Mouse (Mus musculus): Measurements from ENCODE around the gene Sapcd1. TPM values are rescaled to one million over a fixed set of nuclear protein-coding genes. Genes with fewer than 3 reads are reported as not detected.
"Not testable (repeated sequence)": the region's sequence is repeated elsewhere in the genome, so short reads cannot be mapped to it uniquely, and the experiment has no call there.

Sapcd1 gene
- polyA plus RNA-seq, 1 experiment from 2014 or later, result 2.1 TPM

- H3K27me3 ChIP-seq (ENCODE audit: control insufficient read depth, insufficient read depth, low read length), result no peaks in the 10 kb centered on the region
- no peak overlapping the region for H3K4me2 ChIP-seq (ENCODE audit: low read depth, low read length)
- peaks cover 46% of the 10 kb centered on the region for H3K36me3 ChIP-seq (ENCODE audit: control insufficient read depth, insufficient read depth, low read length)
- 97% methylated on average over 7 of the region's 7 CpGs for WGBS
- H3K9me3 ChIP-seq (ENCODE audit: control insufficient read depth, low read length), result no peaks in the 10 kb centered on the region
- no peak overlapping the region for H3K27ac ChIP-seq (ENCODE audit: low read depth, low read length)
- no peak for ATAC-seq (ENCODE audit: low read depth)
- H3K4me1 ChIP-seq (ENCODE audit: control insufficient read depth, insufficient read depth, low read length), result peaks cover 8% of the 10 kb centered on the region
- no peak overlapping the region for H3K9ac ChIP-seq (replicated peaks; ENCODE audit: low read depth, low read length)
- no peak overlapping the region for H3K4me3 ChIP-seq (ENCODE audit: low read depth, low read length)
Observed at GRCm38 (mm10) chr17:35007387-35007991, 20.3 kb downstream of the Sapcd1 start.

DNA sequence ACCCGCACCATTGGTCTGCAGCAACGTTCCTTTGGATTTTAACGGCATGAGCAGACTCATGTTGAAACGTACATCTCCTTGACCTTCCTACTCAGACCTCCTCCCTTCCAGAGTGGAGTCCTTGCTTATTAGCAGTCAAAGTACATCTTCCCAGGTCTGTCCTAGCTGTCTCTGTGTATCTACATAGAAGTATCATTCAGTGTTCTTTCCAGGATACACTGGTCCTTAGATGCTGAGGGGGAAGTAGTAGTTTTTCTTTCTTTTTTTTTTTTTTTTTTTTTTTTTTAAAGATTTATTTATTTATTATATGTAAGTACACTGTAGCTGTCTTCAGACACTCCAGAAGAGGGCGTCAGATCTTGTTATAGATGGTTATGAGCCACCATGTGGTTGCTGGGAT is 21.9 kb downstream of the Sapcd1 start:
- peaks cover 31% of the 10 kb centered on the region for H3K36me3 ChIP-seq (ENCODE audit: control insufficient read depth, insufficient read depth, low read length)
- not testable (repeated sequence) for H3K9ac ChIP-seq (replicated peaks; ENCODE audit: low read depth, low read length); H3K4me2 ChIP-seq (ENCODE audit: low read depth, low read length); H3K27me3 ChIP-seq (ENCODE audit: control insufficient read depth, insufficient read depth, low read length); H3K27ac ChIP-seq (ENCODE audit: low read depth, low read length); ATAC-seq (ENCODE audit: low read depth); H3K4me3 ChIP-seq (ENCODE audit: low read depth, low read length); H3K9me3 ChIP-seq (ENCODE audit: control insufficient read depth, low read length)
- peaks cover 17% of the 10 kb centered on the region for H3K4me1 ChIP-seq (ENCODE audit: control insufficient read depth, insufficient read depth, low read length)
- 98% methylated on average over 4 of the region's 5 CpGs for WGBS

DNA sequence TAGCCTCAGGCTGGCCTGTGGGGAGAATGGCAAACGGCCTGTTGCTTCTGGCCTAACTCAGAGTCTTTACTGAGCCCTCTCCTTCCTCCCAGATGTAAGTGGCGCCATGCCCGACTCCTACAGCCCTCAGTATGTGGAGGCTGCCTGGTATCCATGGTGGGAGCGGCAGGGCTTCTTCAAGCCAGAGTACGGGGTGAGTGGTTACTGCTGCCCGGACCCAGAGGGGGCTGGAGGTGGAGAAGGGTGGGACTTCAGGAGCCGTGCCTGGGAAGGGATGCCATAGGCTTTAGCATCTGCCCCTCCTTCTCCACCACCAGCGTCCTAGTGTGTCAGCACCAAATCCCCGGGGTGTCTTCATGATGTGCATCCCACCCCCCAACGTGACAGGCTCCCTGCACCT is 22.7 kb downstream of the Sapcd1 start:
- Histone ChIP-seq H3K4me3 (ENCODE audit: low read depth, low read length) (no peak overlapping the region), H3K9me3 (ENCODE audit: control insufficient read depth, low read length) (no peaks in the 10 kb centered on the region), H3K4me1 (ENCODE audit: control insufficient read depth, insufficient read depth, low read length) (peaks cover 17% of the 10 kb centered on the region), H3K4me2 (ENCODE audit: low read depth, low read length) (no peak overlapping the region), H3K9ac (replicated peaks; ENCODE audit: low read depth, low read length) (no peak overlapping the region), H3K27ac (ENCODE audit: low read depth, low read length) (no peak overlapping the region), H3K36me3 (ENCODE audit: control insufficient read depth, insufficient read depth, low read length) (peaks cover 24% of the 10 kb centered on the region), H3K27me3 (ENCODE audit: control insufficient read depth, insufficient read depth, low read length) (no peaks in the 10 kb centered on the region)
- 90% methylated on average over 10 of the region's 10 CpGs for WGBS
- no peak for ATAC-seq (ENCODE audit: low read depth)

- 97% methylated on average over 17 of the region's 17 CpGs for WGBS
- Histone ChIP-seq H3K9me3 (ENCODE audit: control insufficient read depth, low read length) (no peaks in the 10 kb centered on the region), H3K4me1 (ENCODE audit: control insufficient read depth, insufficient read depth, low read length) (peaks cover 17% of the 10 kb centered on the region), H3K4me2 (ENCODE audit: low read depth, low read length) (no peak overlapping the region), H3K27ac (ENCODE audit: low read depth, low read length) (no peak overlapping the region), H3K27me3 (ENCODE audit: control insufficient read depth, insufficient read depth, low read length) (no peaks in the 10 kb centered on the region), H3K4me3 (ENCODE audit: low read depth, low read length) (no peak overlapping the region), H3K36me3 (ENCODE audit: control insufficient read depth, insufficient read depth, low read length) (peaks cover 20% of the 10 kb centered on the region; the same call in 1 of the 2 replicates), H3K9ac (replicated peaks; ENCODE audit: low read depth, low read length) (no peak overlapping the region)
- no peak for ATAC-seq (ENCODE audit: low read depth)
Observed at GRCm38 (mm10) chr17:35004075-35004717, 23.6 kb downstream of the Sapcd1 start.

DNA sequence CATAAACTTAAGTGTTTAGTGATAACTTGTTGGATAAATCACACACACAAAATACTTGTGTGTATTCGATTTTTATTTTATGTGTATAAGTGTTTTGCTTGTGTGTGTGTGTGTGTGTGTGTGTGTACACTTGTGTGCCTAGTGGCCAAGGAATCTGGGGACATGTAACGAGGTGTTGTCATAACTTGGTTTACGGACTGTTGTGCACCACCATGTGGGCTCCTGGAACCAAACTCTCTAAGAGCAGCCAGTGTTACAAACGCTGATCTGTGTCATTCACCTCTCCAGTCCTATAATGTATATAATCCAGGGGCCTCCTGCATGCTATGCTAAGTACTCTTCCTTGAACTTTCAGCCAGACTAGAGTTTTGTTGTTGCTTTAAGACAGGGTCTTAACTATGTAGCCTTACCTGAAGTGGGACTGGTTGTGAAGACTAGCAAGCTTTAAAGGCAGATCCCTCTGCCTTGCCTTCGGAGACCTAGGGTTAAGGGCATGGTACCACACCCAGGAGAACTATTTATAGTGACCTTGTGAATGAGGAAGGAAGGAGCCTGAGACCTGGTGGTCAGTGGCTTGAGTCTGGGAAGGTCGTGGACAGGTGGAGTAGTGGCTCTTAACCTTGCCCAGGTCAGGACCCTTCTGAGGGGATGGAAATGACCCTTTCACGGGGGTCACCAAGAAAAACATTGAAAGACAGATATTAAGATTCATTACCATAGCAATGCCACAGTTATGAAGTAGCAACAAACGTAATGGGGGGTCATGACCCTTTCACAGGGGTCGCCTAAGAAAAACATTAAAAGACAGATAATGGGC is 24.6 kb downstream of the Sapcd1 start:
- Histone ChIP-seq H3K27ac (ENCODE audit: low read depth, low read length) (no peak overlapping the region), H3K27me3 (ENCODE audit: control insufficient read depth, insufficient read depth, low read length) (no peaks in the 10 kb centered on the region), H3K36me3 (ENCODE audit: control insufficient read depth, insufficient read depth, low read length) (peaks cover 20% of the 10 kb centered on the region; the same call in 1 of the 2 replicates), H3K9me3 (ENCODE audit: control insufficient read depth, low read length) (no peaks in the 10 kb centered on the region), H3K4me3 (ENCODE audit: low read depth, low read length) (no peak overlapping the region), H3K4me1 (ENCODE audit: control insufficient read depth, insufficient read depth, low read length) (peaks cover 17% of the 10 kb centered on the region), H3K9ac (replicated peaks; ENCODE audit: low read depth, low read length) (no peak overlapping the region; the same call in 1 of the 2 replicates), H3K4me2 (ENCODE audit: low read depth, low read length) (no peak overlapping the region)
- ATAC-seq (ENCODE audit: low read depth), result no peak
- WGBS, result 82% methylated on average over 9 of the region's 9 CpGs

GRCm38 (mm10) chr17:35002153-35002865 is 25.5 kb downstream of the Sapcd1 start:
- H3K27ac ChIP-seq (ENCODE audit: low read depth, low read length), result no peak overlapping the region
- H3K4me3 ChIP-seq (ENCODE audit: low read depth, low read length), result peak overlapping the region; percentile 70
- H3K4me1 ChIP-seq (ENCODE audit: control insufficient read depth, insufficient read depth, low read length), result peaks cover 17% of the 10 kb centered on the region
- WGBS, result 13% methylated on average over 12 of the region's 12 CpGs
- no peaks in the 10 kb centered on the region for H3K27me3 ChIP-seq (ENCODE audit: control insufficient read depth, insufficient read depth, low read length)
- H3K9me3 ChIP-seq (ENCODE audit: control insufficient read depth, low read length), result no peaks in the 10 kb centered on the region
- H3K4me2 ChIP-seq (ENCODE audit: low read depth, low read length), result peak overlapping the region; percentile 99
- peaks cover 15% of the 10 kb centered on the region; the same call in 1 of the 2 replicates for H3K36me3 ChIP-seq (ENCODE audit: control insufficient read depth, insufficient read depth, low read length)
- no peak for ATAC-seq (ENCODE audit: low read depth)
- peak overlapping the region; percentile 91; the same call in 1 of the 2 replicates for H3K9ac ChIP-seq (replicated peaks; ENCODE audit: low read depth, low read length)

DNA sequence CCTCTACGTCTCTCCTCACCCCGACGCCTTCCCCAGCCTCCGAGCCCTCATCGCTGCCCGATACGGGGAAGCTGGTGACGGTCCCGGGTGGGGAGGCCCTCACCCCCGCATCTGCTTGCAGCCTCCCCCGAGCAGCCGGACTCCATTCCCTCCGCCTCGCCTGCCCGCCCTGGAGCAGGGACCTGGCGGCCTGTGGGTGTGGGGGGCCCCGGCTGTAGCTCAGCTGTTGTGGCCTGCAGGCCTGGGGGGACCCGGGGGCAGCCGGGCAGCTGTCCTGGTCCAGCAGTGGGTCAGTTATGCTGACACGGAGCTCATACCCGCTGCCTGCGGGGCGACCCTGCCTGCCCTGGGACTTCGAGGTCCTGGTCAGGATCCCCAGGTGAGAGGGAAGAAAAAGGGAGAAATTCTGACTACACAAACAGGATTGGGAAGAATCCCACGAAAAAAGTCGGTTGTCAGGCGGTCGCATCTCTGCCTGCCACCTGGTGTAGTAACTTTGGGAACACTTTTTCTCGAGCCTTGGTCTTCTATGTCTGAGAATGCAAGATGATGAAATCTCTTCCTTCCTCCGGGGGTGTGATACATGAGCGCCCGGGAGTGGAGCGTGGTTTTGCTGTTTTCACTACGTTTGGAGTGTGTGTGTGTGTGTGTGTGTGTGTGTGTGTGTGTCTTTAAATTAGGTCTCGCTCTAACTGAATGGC is 26.2 kb downstream of the Sapcd1 start:
- Histone ChIP-seq H3K4me3 (ENCODE audit: low read depth, low read length) (peak overlapping the region; percentile 70), H3K27me3 (ENCODE audit: control insufficient read depth, insufficient read depth, low read length) (no peaks in the 10 kb centered on the region), H3K27ac (ENCODE audit: low read depth, low read length) (peak overlapping the region; percentile 97), H3K9me3 (ENCODE audit: control insufficient read depth, low read length) (no peaks in the 10 kb centered on the region), H3K36me3 (ENCODE audit: control insufficient read depth, insufficient read depth, low read length) (peaks cover 14% of the 10 kb centered on the region; the same call in 1 of the 2 replicates), H3K9ac (replicated peaks; ENCODE audit: low read depth, low read length) (peak overlapping the region; percentile 91), H3K4me2 (ENCODE audit: low read depth, low read length) (peak overlapping the region; percentile 99), H3K4me1 (ENCODE audit: control insufficient read depth, insufficient read depth, low read length) (peaks cover 17% of the 10 kb centered on the region)
- WGBS, result under 1% methylated on average over 35 of the region's 35 CpGs
- ATAC-seq (ENCODE audit: low read depth), result no peak

- Histone ChIP-seq H3K27me3 (ENCODE audit: control insufficient read depth, insufficient read depth, low read length) (no peaks in the 10 kb centered on the region), H3K4me2 (ENCODE audit: low read depth, low read length) (peak within 1 kb of the TSS; percentile 99), H3K36me3 (ENCODE audit: control insufficient read depth, insufficient read depth, low read length) (peaks cover 12% of the 10 kb centered on the region; the same call in 1 of the 2 replicates), H3K9ac (replicated peaks; ENCODE audit: low read depth, low read length) (peak within 1 kb of the TSS; percentile 91), H3K4me3 (ENCODE audit: low read depth, low read length) (peak within 1 kb of the TSS; percentile 70), H3K9me3 (ENCODE audit: control insufficient read depth, low read length) (no peaks in the 10 kb centered on the region), H3K27ac (ENCODE audit: low read depth, low read length) (peak within 1 kb of the TSS; percentile 97), H3K4me1 (ENCODE audit: control insufficient read depth, insufficient read depth, low read length) (peaks cover 17% of the 10 kb centered on the region)
- peak; percentile 94 for ATAC-seq (ENCODE audit: low read depth)
- WGBS, result under 1% methylated on average over 75 of the region's 83 CpGs
Observed at GRCm38 (mm10) chr17:35000717-35001451, 26.9 kb downstream of the Sapcd1 start, which contains the start of gene Vars. Gene Vars (plus strand): TSS chr17:35000987.

All from neural tube, embryonic 14.5 days (tissue).